Mouse (Mus musculus): ENCODE results near the gene Gm20696. TPM values are rescaled to one million over a fixed set of nuclear protein-coding genes. Genes with fewer than 3 reads are reported as not detected.

Gene Gm20696
- total RNA-seq, 1 experiment = 0.58 TPM

GRCm38 (mm10) chr6:99636121-99636520 lies 30.5 kb downstream of the Gm20696 start:
- no peaks in the 10 kb centered on the region for H3K9me3 ChIP-seq (ENCODE audit: control insufficient read depth, insufficient read depth, low read depth, low read length)
- no peak overlapping the region for H3K27ac ChIP-seq (ENCODE audit: insufficient read depth, low read depth, low read length, poor library complexity, severe bottlenecking)
- H3K36me3 ChIP-seq (ENCODE audit: control insufficient read depth, insufficient read depth, low read length, poor library complexity, severe bottlenecking) = no peaks in the 10 kb centered on the region
- H3K4me1 ChIP-seq (ENCODE audit: control insufficient read depth in 2 of 2, insufficient read depth in 2 of 2, low read length in 2 of 2, poor library complexity in 1 of 2) = no peaks in the 10 kb centered on the region
- no peak for DNase-seq (ENCODE audit: low read depth, low spot score)
- no peak overlapping the region for H3K9ac ChIP-seq (ENCODE audit: insufficient read depth, low read depth, low read length, poor library complexity, severe bottlenecking)
- H3K4me3 ChIP-seq (ENCODE audit: insufficient read depth in 1 of 2, low read depth in 1 of 2, low read length in 2 of 2, poor library complexity in 1 of 2, severe bottlenecking in 1 of 2) = no peak overlapping the region
- TF ChIP-seq ZC3H11A (IDR thresholded peaks at IDR 0.05; ENCODE audit: borderline replicate concordance, low read depth, low read length) = no peak
- no peak for TF ChIP-seq ZNF384 (IDR thresholded peaks at IDR 0.05; ENCODE audit: low read depth, low read length)
- no peak for TF ChIP-seq MAFK (IDR thresholded peaks at IDR 0.05; ENCODE audit: insufficient read depth, low read depth, low read length)
- TF ChIP-seq HCFC1 (IDR thresholded peaks at IDR 0.05; ENCODE audit: borderline replicate concordance, insufficient read depth, low read length) = no peak
- no peak for TF ChIP-seq CHD2 (IDR thresholded peaks at IDR 0.05; ENCODE audit: low read depth, low read length)
- in situ Hi-C loops (cut with MboI; ENCODE audit: low sequenced_read_pairs in 2 of 2, unreplicated experiment in 2 of 2) = no loop called here

- Histone ChIP-seq H3K27ac (ENCODE audit: insufficient read depth, low read depth, low read length, poor library complexity, severe bottlenecking) (no peak overlapping the region), H3K4me1 (ENCODE audit: control insufficient read depth in 2 of 2, insufficient read depth in 2 of 2, low read length in 2 of 2, poor library complexity in 1 of 2) (no peaks in the 10 kb centered on the region), H3K36me3 (ENCODE audit: control insufficient read depth, insufficient read depth, low read length, poor library complexity, severe bottlenecking) (no peaks in the 10 kb centered on the region), H3K4me3 (ENCODE audit: insufficient read depth in 1 of 2, low read depth in 1 of 2, low read length in 2 of 2, poor library complexity in 1 of 2, severe bottlenecking in 1 of 2) (no peak overlapping the region), H3K9ac (ENCODE audit: insufficient read depth, low read depth, low read length, poor library complexity, severe bottlenecking) (no peak overlapping the region), H3K9me3 (ENCODE audit: control insufficient read depth, insufficient read depth, low read depth, low read length) (no peaks in the 10 kb centered on the region)
- no peak for DNase-seq (ENCODE audit: low read depth, low spot score)
- in situ Hi-C loops (cut with MboI; ENCODE audit: low sequenced_read_pairs in 2 of 2, unreplicated experiment in 2 of 2) = no loop called here
- TF ChIP-seq HCFC1 (IDR thresholded peaks at IDR 0.05; ENCODE audit: borderline replicate concordance, insufficient read depth, low read length) = no peak
- TF ChIP-seq ZNF384 (IDR thresholded peaks at IDR 0.05; ENCODE audit: low read depth, low read length) = no peak
- TF ChIP-seq ZC3H11A (IDR thresholded peaks at IDR 0.05; ENCODE audit: borderline replicate concordance, low read depth, low read length) = no peak
- TF ChIP-seq CHD2 (IDR thresholded peaks at IDR 0.05; ENCODE audit: low read depth, low read length) = no peak
- TF ChIP-seq MAFK (IDR thresholded peaks at IDR 0.05; ENCODE audit: insufficient read depth, low read depth, low read length) = no peak
Measured at GRCm38 (mm10) chr6:99632121-99632980, 34.2 kb downstream of the Gm20696 start.

DNA sequence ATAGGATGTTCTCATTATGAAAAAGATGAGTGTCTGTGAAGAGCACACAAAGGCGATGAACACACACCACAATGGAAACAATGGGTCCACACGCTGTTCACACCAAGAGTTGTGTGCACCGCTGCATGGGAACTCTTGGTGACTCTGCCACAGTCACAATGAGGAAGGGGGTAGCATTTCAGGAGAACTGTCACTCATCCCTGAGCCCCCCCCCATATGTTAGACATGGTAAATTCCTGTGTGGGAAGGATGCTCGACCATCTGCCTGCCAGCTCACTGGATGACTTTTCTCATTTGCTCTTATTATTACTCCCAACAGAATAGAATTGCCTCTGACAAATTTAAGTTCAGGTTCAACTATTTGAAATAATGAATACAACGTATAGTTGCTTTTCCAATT lies 35.0 kb downstream of the Gm20696 start:
- in situ Hi-C loops (cut with MboI; ENCODE audit: low sequenced_read_pairs in 2 of 2, unreplicated experiment in 2 of 2) = no loop called here
- no peak for DNase-seq (ENCODE audit: low read depth, low spot score)
- Histone ChIP-seq H3K9ac (ENCODE audit: insufficient read depth, low read depth, low read length, poor library complexity, severe bottlenecking) (no peak overlapping the region), H3K4me3 (ENCODE audit: insufficient read depth in 1 of 2, low read depth in 1 of 2, low read length in 2 of 2, poor library complexity in 1 of 2, severe bottlenecking in 1 of 2) (no peak overlapping the region), H3K36me3 (ENCODE audit: control insufficient read depth, insufficient read depth, low read length, poor library complexity, severe bottlenecking) (no peaks in the 10 kb centered on the region), H3K9me3 (ENCODE audit: control insufficient read depth, insufficient read depth, low read depth, low read length) (no peaks in the 10 kb centered on the region), H3K27ac (ENCODE audit: insufficient read depth, low read depth, low read length, poor library complexity, severe bottlenecking) (no peak overlapping the region), H3K4me1 (ENCODE audit: control insufficient read depth in 2 of 2, insufficient read depth in 2 of 2, low read length in 2 of 2, poor library complexity in 1 of 2) (no peaks in the 10 kb centered on the region)
- TF ChIP-seq CHD2 (IDR thresholded peaks at IDR 0.05; ENCODE audit: low read depth, low read length) (no peak), ZC3H11A (IDR thresholded peaks at IDR 0.05; ENCODE audit: borderline replicate concordance, low read depth, low read length) (no peak), ZNF384 (IDR thresholded peaks at IDR 0.05; ENCODE audit: low read depth, low read length) (no peak), MAFK (IDR thresholded peaks at IDR 0.05; ENCODE audit: insufficient read depth, low read depth, low read length) (no peak), HCFC1 (IDR thresholded peaks at IDR 0.05; ENCODE audit: borderline replicate concordance, insufficient read depth, low read length) (no peak)

GRCm38 (mm10) chr6:99629726-99630458 lies 36.7 kb downstream of the Gm20696 start:
- peaks cover 0 to 2% of the 10 kb centered on the region in 2 experiments; a peak in 1 of 4 replicates for H3K4me1 ChIP-seq (ENCODE audit: control insufficient read depth in 2 of 2, insufficient read depth in 2 of 2, low read length in 2 of 2, poor library complexity in 1 of 2)
- DNase-seq (ENCODE audit: low read depth, low spot score) = no peak
- H3K27ac ChIP-seq (ENCODE audit: insufficient read depth, low read depth, low read length, poor library complexity, severe bottlenecking) = no peak overlapping the region
- TF ChIP-seq CHD2 (IDR thresholded peaks at IDR 0.05; ENCODE audit: low read depth, low read length) (no peak), HCFC1 (IDR thresholded peaks at IDR 0.05; ENCODE audit: borderline replicate concordance, insufficient read depth, low read length) (no peak), MAFK (IDR thresholded peaks at IDR 0.05; ENCODE audit: insufficient read depth, low read depth, low read length) (no peak), ZNF384 (IDR thresholded peaks at IDR 0.05; ENCODE audit: low read depth, low read length) (no peak), ZC3H11A (IDR thresholded peaks at IDR 0.05; ENCODE audit: borderline replicate concordance, low read depth, low read length) (no peak)
- in situ Hi-C loops (cut with MboI; ENCODE audit: low sequenced_read_pairs in 2 of 2, unreplicated experiment in 2 of 2) = no loop called here
- no peaks in the 10 kb centered on the region for H3K36me3 ChIP-seq (ENCODE audit: control insufficient read depth, insufficient read depth, low read length, poor library complexity, severe bottlenecking)
- no peak overlapping the region for H3K9ac ChIP-seq (ENCODE audit: insufficient read depth, low read depth, low read length, poor library complexity, severe bottlenecking)
- no peaks in the 10 kb centered on the region for H3K9me3 ChIP-seq (ENCODE audit: control insufficient read depth, insufficient read depth, low read depth, low read length)
- H3K4me3 ChIP-seq (ENCODE audit: insufficient read depth in 1 of 2, low read depth in 1 of 2, low read length in 2 of 2, poor library complexity in 1 of 2, severe bottlenecking in 1 of 2) = no peak overlapping the region
